Mouse (Mus musculus) CH12.LX (cell line): ENCODE results near the gene Tgif2. TPM values are rescaled to one million over a fixed set of nuclear protein-coding genes. Genes with fewer than 3 reads are reported as not detected.

Source experiments
- DNase-seq: peaks from one replicate; pipeline ENCODE4 v3.0.0-alpha.2; 2013; ENCODE audit errors: extremely low read depth
- H3K27ac ChIP-seq: 2 replicates; pipeline ENCODE4 v1.5.1; 2012; ENCODE audit warnings: low read depth, mild to moderate bottlenecking, control low read depth, moderate library complexity; ENCODE audit not compliant: insufficient read depth
- H3K27me3 ChIP-seq: replicated peaks from 2 replicates; pipeline ENCODE3; 2012; ENCODE audit warnings: inconsistent platforms
- H3K36me3 ChIP-seq, 2 experiments: replicated peaks in 1 of 2; 2 replicates each; pipeline versions ENCODE3 to v1.6.1; 2012; ENCODE audit warnings: inconsistent platforms in 1 of 2, low read length in 1 of 2, mild to moderate bottlenecking in 1 of 2, mixed read lengths in 1 of 2, moderate library complexity in 1 of 2; ENCODE audit not compliant: control insufficient read depth in 1 of 2, insufficient read depth in 1 of 2
- H3K4me1 ChIP-seq, 2 experiments: 2 replicates each; pipeline ENCODE4 v1.6.1; 2012; ENCODE audit warnings: inconsistent platforms in 1 of 2, moderate library complexity in 1 of 2; ENCODE audit not compliant: insufficient read depth in 2 of 2, control insufficient read depth in 1 of 2
- H3K4me2 ChIP-seq: 2 replicates; pipeline ENCODE4 v1.6.1; 2012; ENCODE audit warnings: low read depth, mild to moderate bottlenecking, control low read depth; ENCODE audit not compliant: poor library complexity, insufficient read depth, severe bottlenecking
- H3K4me3 ChIP-seq, 3 experiments: fragments of 150-350 bp in 1 of 3; sonication (generic) in 1 of 3; replicated peaks in 1 of 3; 2 replicates each; pipeline versions ENCODE3 to v1.5.1; 2011 to 2012; ENCODE audit warnings: low read depth in 2 of 3, low read length in 2 of 3, mild to moderate bottlenecking in 2 of 3, moderate library complexity in 2 of 3, control low read depth in 1 of 3, improper control_type of control experiment in 1 of 3, inconsistent platforms in 1 of 3, mixed read lengths in 1 of 3; ENCODE audit not compliant: poor library complexity in 1 of 3
- H3K79me2 ChIP-seq: replicated peaks from 2 replicates; pipeline ENCODE4 v1.6.1; 2012; ENCODE audit warnings: mild to moderate bottlenecking, moderate library complexity; ENCODE audit not compliant: control insufficient read depth, poor library complexity, insufficient read depth, severe bottlenecking; ENCODE audit errors: extremely low read depth
- H3K9ac ChIP-seq: 2 replicates; pipeline ENCODE4 v1.6.1; 2012; ENCODE audit warnings: low read depth, mild to moderate bottlenecking, control low read depth, moderate library complexity; ENCODE audit not compliant: insufficient read depth
- H3K9me3 ChIP-seq: replicated peaks from 2 replicates; pipeline ENCODE3; 2012; ENCODE audit warnings: low read length, inconsistent platforms, mixed read lengths
- BHLHE40 ChIP-seq: IDR thresholded peaks from 2 replicates; pipeline ENCODE4 v1.6.1; 2011; ENCODE audit warnings: mild to moderate bottlenecking, low read depth, low read length, improper control_type of control experiment
- CHD1 ChIP-seq: IDR thresholded peaks from 2 replicates; pipeline ENCODE4 v1.6.1; 2012; ENCODE audit warnings: low read depth, low read length, improper control_type of control experiment, inconsistent platforms
- CTCF ChIP-seq, 2 experiments: IDR thresholded peaks in 1 of 2; conservative IDR thresholded peaks in 1 of 2; 2 replicates each; pipeline ENCODE4 v1.5.1; 2011 to 2012; ENCODE audit warnings: low read depth in 2 of 2, low read length in 2 of 2, improper control_type of control experiment in 1 of 2, inconsistent platforms in 1 of 2, mild to moderate bottlenecking in 1 of 2, moderate library complexity in 1 of 2
- ELF1 ChIP-seq: IDR thresholded peaks from 2 replicates; pipeline ENCODE4 v1.6.1; 2014; ENCODE audit warnings: low read depth, mild to moderate bottlenecking, inconsistent platforms, low read length, improper control_type of control experiment
- EP300 ChIP-seq: IDR thresholded peaks from 2 replicates; pipeline ENCODE4 v1.6.1; 2011; ENCODE audit warnings: low read length, improper control_type of control experiment
- HCFC1 ChIP-seq: IDR thresholded peaks from 2 replicates; pipeline ENCODE4 v1.6.1; 2012; ENCODE audit warnings: low read depth, mild to moderate bottlenecking, inconsistent platforms, low read length, improper control_type of control experiment
- JUN ChIP-seq: IDR thresholded peaks from 2 replicates; pipeline ENCODE4 v1.6.1; 2011; ENCODE audit warnings: low read depth, mild to moderate bottlenecking, low read length, improper control_type of control experiment, moderate library complexity; ENCODE audit not compliant: insufficient read depth
- JUND ChIP-seq: conservative IDR thresholded peaks from 2 replicates; pipeline ENCODE4 v1.6.1; 2011; ENCODE audit warnings: low read depth, low read length, improper control_type of control experiment
- MAFK ChIP-seq: IDR thresholded peaks from 2 replicates; pipeline ENCODE4 v1.6.1; 2011; ENCODE audit warnings: low read length, improper control_type of control experiment; ENCODE audit not compliant: insufficient replicate concordance
- MAX ChIP-seq: IDR thresholded peaks from 2 replicates; pipeline ENCODE4 v1.6.1; 2011; ENCODE audit warnings: low read length, improper control_type of control experiment
- MAZ ChIP-seq: IDR thresholded peaks from 2 replicates; pipeline ENCODE4 v1.6.1; 2012; ENCODE audit warnings: low read depth, mild to moderate bottlenecking, inconsistent platforms, low read length, improper control_type of control experiment, moderate library complexity
- MXI1 ChIP-seq: IDR thresholded peaks from 2 replicates; pipeline ENCODE4 v1.6.1; 2011; ENCODE audit warnings: mild to moderate bottlenecking, low read depth, low read length, improper control_type of control experiment
- MYC ChIP-seq: IDR thresholded peaks from 2 replicates; pipeline ENCODE4 v1.6.1; 2011; ENCODE audit warnings: low read depth, mild to moderate bottlenecking, improper control_type of control experiment, low read length
- NELFE ChIP-seq: IDR thresholded peaks from 2 replicates; pipeline ENCODE4 v1.6.1; 2011; ENCODE audit warnings: low read depth, low read length, improper control_type of control experiment
- RAD21 ChIP-seq: IDR thresholded peaks from 2 replicates; pipeline ENCODE4 v1.6.1; 2011; ENCODE audit warnings: low read depth, mild to moderate bottlenecking, low read length, improper control_type of control experiment, moderate library complexity
- RCOR1 ChIP-seq: conservative IDR thresholded peaks from 2 replicates; pipeline ENCODE4 v1.6.1; 2012; ENCODE audit warnings: low read depth, mild to moderate bottlenecking, inconsistent platforms, low read length, improper control_type of control experiment
- TBP ChIP-seq: conservative IDR thresholded peaks from 2 replicates; pipeline ENCODE4 v1.6.1; 2011; ENCODE audit warnings: low read depth, low read length, improper control_type of control experiment
- TCF12 ChIP-seq: IDR thresholded peaks from 2 replicates; pipeline ENCODE4 v1.6.1; 2014; ENCODE audit warnings: low read depth, mild to moderate bottlenecking, inconsistent platforms, low read length, improper control_type of control experiment
- USF1 ChIP-seq: IDR thresholded peaks from 2 replicates; pipeline ENCODE4 v1.6.1; 2014; ENCODE audit warnings: low read depth, mild to moderate bottlenecking, inconsistent platforms, low read length, improper control_type of control experiment
- USF2 ChIP-seq: conservative IDR thresholded peaks from 2 replicates; pipeline ENCODE4 v1.6.1; 2011; ENCODE audit warnings: low read depth, low read length, improper control_type of control experiment
- ZKSCAN1 ChIP-seq: IDR thresholded peaks from 2 replicates; pipeline ENCODE4 v1.6.1; 2012; ENCODE audit warnings: low read depth, inconsistent platforms, low read length, improper control_type of control experiment, borderline replicate concordance
- ZMIZ1 ChIP-seq: IDR thresholded peaks from 2 replicates; pipeline ENCODE4 v1.6.1; 2012; ENCODE audit warnings: low read depth, mild to moderate bottlenecking, inconsistent platforms, low read length, improper control_type of control experiment
- ZNF384 ChIP-seq: IDR thresholded peaks from 2 replicates; pipeline ENCODE4 v1.6.1; 2012; ENCODE audit warnings: low read depth, low read length, improper control_type of control experiment, inconsistent platforms
- dilution Hi-C: fragments of 300-500 bp; cut with MboI; formaldehyde crosslinking; loops from 2 replicates; pipeline ENCODE4 v1.14.3; 2020; ENCODE audit warnings: low sequenced_read_pairs; ENCODE audit not compliant: extremely low pct_unique_long_range_greater_than_20kb, extremely low pct_ligation_motif_present
- in situ Hi-C: fragments of 300-500 bp; cut with MboI; formaldehyde crosslinking; loops from 3 replicates; pipeline ENCODE4 v1.14.3; 2019; ENCODE audit warnings: low sequenced_read_pairs, low pct_ligation_motif_present, low pct_unique_long_range_greater_than_20kb, mixed read lengths
- polyA plus RNA-seq: library from polyadenylated mRNA; unstranded; fragments of >175 nt; gene quantifications from 2 replicates; pipeline ENCODE4 v1.2.1, GENCODE M21; 2012; ENCODE audit warnings: low read depth; ENCODE audit not compliant: insufficient read length
- total RNA-seq, 2 experiments: library from RNA; depleted of rRNA; stranded (reverse); fragments of 300-350 nt in 1 of 2; fragments of >200 nt in 1 of 2; gene quantifications; 2 replicates each; pipeline ENCODE4 v1.2.3; 2012 to 2014

Tgif2 gene
- total and polyA plus RNA-seq, 3 experiments, result 10.3 to 12.2 (median 11.3) TPM

GRCm38 (mm10) chr2:156899184-156899583, 59.4 kb downstream of the Tgif2 start:
- H3K27me3 ChIP-seq, result no peaks in the 10 kb centered on the region
- no peaks in the 10 kb centered on the region for H3K36me3 ChIP-seq
- H3K79me2 ChIP-seq, result no peaks in the 10 kb centered on the region
- H3K4me3 ChIP-seq, result no peak overlapping the region
- H3K9ac ChIP-seq, result no peak overlapping the region
- H3K27ac ChIP-seq, result no peak overlapping the region
- no peak for TF ChIP-seq BHLHE40
- no peak for TF ChIP-seq MAZ
- no peak for TF ChIP-seq TBP
- TF ChIP-seq ELF1, result no peak
- TF ChIP-seq JUN, result no peak
- no peak for TF ChIP-seq CTCF (conservative IDR thresholded peaks at IDR 0.05 in 1 of 2, IDR thresholded peaks at IDR 0.05 in 1 of 2; ENCODE audit: low read depth in 2 of 2, low read length in 2 of 2)
- TF ChIP-seq MYC, result no peak
- TF ChIP-seq JUND, result no peak
- TF ChIP-seq MAX, result no peak
- no peak for TF ChIP-seq TCF12
- no peak for TF ChIP-seq EP300
- no peak for TF ChIP-seq MAFK
- H3K4me2 ChIP-seq, result no peak overlapping the region
- no peaks in the 10 kb centered on the region for H3K9me3 ChIP-seq
- DNase-seq, result no peak
- in situ Hi-C loops (loop anchor here (25.0 kb wide), 1 partner anchor 188 kb away; the partner anchor contains the start of genes Soga1 and Tldc2), dilution Hi-C loops (no loop called here)
- H3K4me1 ChIP-seq, result no peaks in the 10 kb centered on the region

- TF ChIP-seq ZKSCAN1 (no peak), NELFE (no peak), RCOR1 (no peak), ZNF384 (no peak), ZMIZ1 (no peak), CHD1 (no peak), MXI1 (no peak), RAD21 (no peak), USF2 (no peak), HCFC1 (no peak), USF1 (no peak), JUND (no peak)
- TF ChIP-seq, all 38 proteins: peak for 0
- no peaks in the 10 kb centered on the region for H3K27me3 ChIP-seq
- H3K27ac ChIP-seq, result no peak overlapping the region
- H3K9ac ChIP-seq, result no peak overlapping the region
- in situ Hi-C loops (no loop called here), dilution Hi-C loops (no loop called here)
- no peaks in the 10 kb centered on the region; a peak in 1 of 4 replicates for H3K4me1 ChIP-seq
- no peak for DNase-seq
- H3K9me3 ChIP-seq, result no peaks in the 10 kb centered on the region
- no peak overlapping the region for H3K4me2 ChIP-seq
- H3K36me3 ChIP-seq, result no peaks in the 10 kb centered on the region
- H3K4me3 ChIP-seq, result no peak overlapping the region
- no peaks in the 10 kb centered on the region for H3K79me2 ChIP-seq
Measured at GRCm38 (mm10) chr2:156901344-156901743, 61.5 kb downstream of the Tgif2 start.
